Mouse (Mus musculus): ENCODE measurements around the gene Rpgrip1l.

DNA sequence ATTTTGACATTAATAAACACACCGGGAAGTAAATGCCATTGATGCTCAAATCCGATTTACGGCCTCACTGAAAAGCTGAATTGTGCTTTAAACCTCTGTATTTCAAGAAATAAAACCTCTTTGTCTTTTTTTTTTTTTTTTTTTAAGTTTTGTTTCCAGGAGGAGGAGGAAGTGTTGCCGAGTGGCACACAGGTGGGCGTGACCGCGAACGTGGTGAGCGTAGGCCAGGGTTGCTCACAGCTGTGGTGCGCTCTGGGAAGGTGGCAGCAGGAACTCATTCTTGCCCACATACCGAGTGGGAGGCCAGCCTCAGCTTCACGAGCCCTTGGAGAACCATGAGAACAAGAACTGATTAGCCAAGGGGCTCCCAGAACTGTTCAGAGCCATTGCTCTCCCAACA, 126.7 kb downstream of the Rpgrip1l start:
- TF ChIP-seq CTCF (IDR thresholded peaks at IDR 0.05; ENCODE audit: extremely low read depth, insufficient read depth, low read length) (no peak), POLR2A (IDR thresholded peaks at IDR 0.05; ENCODE audit: extremely low read depth, insufficient read depth, low read length) (no peak)

Data from cortical plate, adult 2 months (tissue).